Comparison of ENCODE assay signal across 23 mouse cellular contexts in the genomic region with DNA sequence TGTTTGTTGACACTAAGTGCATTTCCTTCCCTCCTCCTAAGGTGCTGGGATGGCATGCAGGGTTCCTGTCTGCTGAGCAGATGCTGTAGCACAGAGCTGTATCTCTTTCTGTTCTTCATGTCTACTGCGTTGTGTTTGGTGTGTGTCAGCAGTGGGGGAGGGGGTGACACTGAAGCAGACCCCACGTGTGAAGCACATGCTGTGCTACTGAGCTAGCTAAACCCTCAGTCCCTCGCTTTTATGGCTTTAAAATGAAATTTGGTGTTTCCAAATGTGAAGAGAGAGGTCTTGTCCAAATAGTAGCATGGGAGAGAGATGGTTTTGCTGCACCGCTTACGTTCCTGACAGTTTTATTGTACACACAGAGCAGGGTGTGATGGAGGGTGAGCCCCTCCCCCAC.
"Had no signal": no experiment of that assay in that cellular context is flagged by ENCODE, and none has a peak within 500 bp of the region (broad histone marks: within the 10 kb centered on the region; RNA-seq: fewer than 3 reads in every experiment).

No protein-coding gene starts in this region.

- H3K4me3 ChIP-seq: limb, embryonic 10.5 days; limb, embryonic 13.5 days; liver, embryonic 12.5 days; liver, embryonic 15.5 days; lung, embryonic 15.5 days; megakaryocyte, embryonic 14.5 days; midbrain, embryonic 10.5 days; midbrain, embryonic 15.5 days; neural tube, embryonic 12.5 days; neural tube, embryonic 15.5 days had no signal

- ATAC-seq: liver, embryonic 12.5 days; midbrain, embryonic 15.5 days had no signal

- H3K27me3 ChIP-seq: midbrain, embryonic 15.5 days had no signal

- H3K9me3 ChIP-seq: limb, embryonic 10.5 days; limb, embryonic 13.5 days; liver, embryonic 15.5 days; lung, embryonic 15.5 days; midbrain, embryonic 10.5 days; midbrain, embryonic 15.5 days; neural tube, embryonic 12.5 days; neural tube, embryonic 15.5 days had no signal

- H3K36me3 ChIP-seq: limb, embryonic 10.5 days; limb, embryonic 13.5 days; liver, embryonic 12.5 days; liver, embryonic 15.5 days; lung, embryonic 15.5 days; midbrain, embryonic 10.5 days; midbrain, embryonic 15.5 days; neural tube, embryonic 12.5 days; neural tube, embryonic 15.5 days had no signal

- DNase-seq: kidney, adult 18-20 months; kidney, adult 9 months; kidney, postnatal 36 days; liver; lung, adult 18-20 months; lung, postnatal 10 days; lung, postnatal 36 days; right cerebral cortex, adult 18-20 months; right cerebral cortex, postnatal 14 days; right cerebral cortex, postnatal 4 days; thymus, adult 18-20 months; thymus, postnatal 14 days had no signal

- H3K9ac ChIP-seq: limb, embryonic 13.5 days; liver, embryonic 12.5 days; liver, embryonic 15.5 days; lung, embryonic 15.5 days; midbrain, embryonic 15.5 days; neural tube, embryonic 12.5 days; neural tube, embryonic 15.5 days had no signal

- H3K27ac ChIP-seq: kidney, postnatal 0 days; limb, embryonic 10.5 days; limb, embryonic 13.5 days; liver, embryonic 12.5 days; liver, embryonic 15.5 days; lung, embryonic 15.5 days; midbrain, embryonic 10.5 days; midbrain, embryonic 15.5 days; neural tube, embryonic 12.5 days; neural tube, embryonic 15.5 days had no signal

- H3K4me2 ChIP-seq: limb, embryonic 13.5 days; liver, embryonic 12.5 days; liver, embryonic 15.5 days; lung, embryonic 15.5 days; midbrain, embryonic 15.5 days; neural tube, embryonic 12.5 days; neural tube, embryonic 15.5 days had no signal
